Mouse (Mus musculus) bone marrow macrophage, adult 2 months (primary cell): Measurements from ENCODE around the gene Hdac1.

Experiments used
- CTCF ChIP-seq: IDR thresholded peaks from 2 replicates; pipeline ENCODE4 v1.5.1; 2012; ENCODE audit warnings: low read depth, mild to moderate bottlenecking, low read length, moderate library complexity
- POLR2A ChIP-seq: IDR thresholded peaks from 2 replicates; pipeline ENCODE4 v1.6.1; 2012; ENCODE audit warnings: mild to moderate bottlenecking, low read depth, low read length, borderline replicate concordance

GRCm38 (mm10) chr4:129584884-129585608 is 42.5 kb upstream of the Hdac1 start:
- peak; percentile 85 for TF ChIP-seq CTCF
- no peak for TF ChIP-seq POLR2A
